Mouse (Mus musculus) embryonic facial prominence, embryonic 11.5 days (tissue): Measurements from ENCODE around the gene Tanc2. TPM values are rescaled to one million over a fixed set of nuclear protein-coding genes. Genes with fewer than 3 reads are reported as not detected.

Source experiments
- ATAC-seq: fragments of 200-750 bp; cut with Nextera tagmentation; replicated peaks from 2 replicates; pipeline ENCODE4 v1.8.0; 2017; ENCODE audit warnings: low read depth; ENCODE audit not compliant: insufficient number of reproducible peaks, low FRiP score, low TSS enrichment
- DNase-seq: peaks from one replicate; pipeline ENCODE4 v3.0.0-alpha.2; 2015; ENCODE audit warnings: low spot score
- H3K27ac ChIP-seq: fragments of 300-500 bp; sonication (generic); replicated peaks from 2 replicates; pipeline ENCODE4 v1.5.1; 2014; ENCODE audit warnings: mild to moderate bottlenecking, low read depth, low read length, control low read depth
- H3K27me3 ChIP-seq: fragments of 300-500 bp; sonication (generic); 2 replicates; pipeline ENCODE4 v1.6.1; 2014; ENCODE audit warnings: mild to moderate bottlenecking, low read length, moderate library complexity, mixed read lengths; ENCODE audit not compliant: control insufficient read depth, insufficient read depth
- H3K36me3 ChIP-seq: fragments of 300-500 bp; sonication (generic); replicated peaks from 2 replicates; pipeline ENCODE4 v1.6.1; 2014; ENCODE audit warnings: low read depth, mild to moderate bottlenecking, low read length, moderate library complexity, mixed read lengths; ENCODE audit not compliant: control insufficient read depth, insufficient read depth
- H3K4me1 ChIP-seq: fragments of 300-500 bp; sonication (generic); 2 replicates; pipeline ENCODE4 v1.6.1; 2014; ENCODE audit warnings: low read length, mixed read lengths; ENCODE audit not compliant: control insufficient read depth, insufficient read depth
- H3K4me2 ChIP-seq: fragments of 300-500 bp; sonication (generic); 2 replicates; pipeline ENCODE4 v1.6.1; 2014; ENCODE audit warnings: low read depth, mild to moderate bottlenecking, control low read depth, low read length, moderate library complexity
- H3K4me3 ChIP-seq: fragments of 300-500 bp; sonication (generic); 2 replicates; pipeline ENCODE4 v1.5.1; 2014; ENCODE audit warnings: low read depth, low read length, control low read depth
- H3K9ac ChIP-seq: fragments of 300-500 bp; sonication (generic); replicated peaks from 2 replicates; pipeline ENCODE4 v1.6.1; 2014; ENCODE audit warnings: mild to moderate bottlenecking, control low read depth, low read length
- H3K9me3 ChIP-seq: fragments of 300-500 bp; sonication (generic); replicated peaks from 2 replicates; pipeline ENCODE4 v1.6.1; 2016; ENCODE audit warnings: mild to moderate bottlenecking, low read length, inconsistent platforms, mixed read lengths; ENCODE audit not compliant: control insufficient read depth
- whole genome bisulfite sequencing: fragments of 180-500 bp; shearing (Covaris S2); extraction: QIAGEN DNeasy Blood & Tissue Kit; methylation state at CpG from one replicate; pipeline ENCODE4 v1.1.7; 2014; 5-methylcytosine and 5-hydroxymethylcytosine counted together
- polyA plus RNA-seq: library from polyadenylated mRNA; unstranded; fragments of >200 nt; fragmentation: Nextera tagmentation; extraction: Ambion mirVana; gene quantifications from 2 replicates; pipeline ENCODE4 v1.2.1, GENCODE M21; 2014

Gene Tanc2
- polyA plus RNA-seq, 1 experiment from 2014 or later, result 12.1 TPM

- Histone ChIP-seq H3K9me3 (no peaks in the 10 kb centered on the region), H3K36me3 (no peaks in the 10 kb centered on the region; the same call in 1 of the 2 replicates)
- WGBS, result 90% methylated on average over 2 of the region's 2 CpGs
Observed at GRCm38 (mm10) chr11:105920836-105921235, 331.1 kb downstream of the Tanc2 start.

GRCm38 (mm10) chr11:105921275-105921674, 331.5 kb downstream of the Tanc2 start:
- no peak for DNase-seq
- Histone ChIP-seq H3K27me3 (no peaks in the 10 kb centered on the region), H3K4me2 (no peak overlapping the region), H3K36me3 (no peaks in the 10 kb centered on the region; the same call in 1 of the 2 replicates), H3K4me1 (no peaks in the 10 kb centered on the region), H3K4me3 (no peak overlapping the region), H3K9me3 (no peaks in the 10 kb centered on the region), H3K9ac (no peak overlapping the region), H3K27ac (no peak overlapping the region)
- 90% methylated on average over 5 of the region's 5 CpGs for WGBS
- no peak for ATAC-seq

More at GRCm38 (mm10) chr11:105920836-105921235, 331.1 kb downstream of the Tanc2 start:
- no peak for DNase-seq
- H3K27me3 ChIP-seq, result no peaks in the 10 kb centered on the region
- H3K27ac ChIP-seq, result no peak overlapping the region
- no peak overlapping the region for H3K4me2 ChIP-seq
- H3K4me3 ChIP-seq, result no peak overlapping the region
- H3K9ac ChIP-seq, result no peak overlapping the region
- no peaks in the 10 kb centered on the region for H3K4me1 ChIP-seq
- no peak for ATAC-seq

GRCm38 (mm10) chr11:105922769-105923663, 333.2 kb downstream of the Tanc2 start:
- DNase-seq, result no peak
- no peak overlapping the region for H3K9ac ChIP-seq
- no peaks in the 10 kb centered on the region for H3K4me1 ChIP-seq
- H3K4me2 ChIP-seq, result no peak overlapping the region
- H3K27ac ChIP-seq, result no peak overlapping the region
- H3K4me3 ChIP-seq, result no peak overlapping the region
- 90% methylated on average over 20 of the region's 20 CpGs for WGBS
- no peak; the same call in 1 of the 2 replicates for ATAC-seq
- no peaks in the 10 kb centered on the region for H3K27me3 ChIP-seq
- no peaks in the 10 kb centered on the region; the same call in 1 of the 2 replicates for H3K36me3 ChIP-seq
- no peaks in the 10 kb centered on the region for H3K9me3 ChIP-seq

- Histone ChIP-seq H3K4me3 (no peak overlapping the region), H3K27ac (no peak overlapping the region), H3K27me3 (no peaks in the 10 kb centered on the region), H3K36me3 (no peaks in the 10 kb centered on the region; the same call in 1 of the 2 replicates), H3K4me2 (no peak overlapping the region), H3K9ac (0 out of 2 replicates have a peak overlapping the region, but pooled peaks have one; percentile 10), H3K9me3 (no peaks in the 10 kb centered on the region), H3K4me1 (no peaks in the 10 kb centered on the region)
- WGBS, result 61% methylated on average over 14 of the region's 14 CpGs
- ATAC-seq, result no peak; the same call in 1 of the 2 replicates
- peak; percentile 85 for DNase-seq
Observed at GRCm38 (mm10) chr11:105927065-105928030, 337.6 kb downstream of the Tanc2 start.

- Histone ChIP-seq H3K4me1 (no peaks in the 10 kb centered on the region), H3K4me3 (no peak overlapping the region), H3K36me3 (no peaks in the 10 kb centered on the region), H3K27me3 (no peaks in the 10 kb centered on the region), H3K4me2 (no peak overlapping the region), H3K9me3 (no peaks in the 10 kb centered on the region), H3K27ac (no peak overlapping the region), H3K9ac (no peak overlapping the region)
- 57% methylated on average over 5 of the region's 5 CpGs for WGBS
- DNase-seq, result no peak
- ATAC-seq, result no peak
Observed at GRCm38 (mm10) chr11:105928171-105928570, 338.4 kb downstream of the Tanc2 start.

- no peaks in the 10 kb centered on the region for H3K4me1 ChIP-seq
- H3K4me2 ChIP-seq, result no peak overlapping the region
- H3K36me3 ChIP-seq, result no peaks in the 10 kb centered on the region
- no peak overlapping the region for H3K4me3 ChIP-seq
- no peak overlapping the region for H3K9ac ChIP-seq
- no peaks in the 10 kb centered on the region for H3K27me3 ChIP-seq
- 93% methylated on average over 3 of the region's 3 CpGs for WGBS
- no peak overlapping the region for H3K27ac ChIP-seq
- H3K9me3 ChIP-seq, result no peaks in the 10 kb centered on the region
- ATAC-seq (no peak), DNase-seq (no peak)
Observed at GRCm38 (mm10) chr11:105931380-105931779, 341.6 kb downstream of the Tanc2 start.

GRCm38 (mm10) chr11:105933746-105934145, 344.0 kb downstream of the Tanc2 start:
- no peak overlapping the region for H3K4me2 ChIP-seq
- no peaks in the 10 kb centered on the region for H3K4me1 ChIP-seq
- DNase-seq, result no peak
- H3K27ac ChIP-seq, result no peak overlapping the region
- no peak for ATAC-seq
- H3K27me3 ChIP-seq, result no peaks in the 10 kb centered on the region
- H3K36me3 ChIP-seq, result no peaks in the 10 kb centered on the region
- H3K4me3 ChIP-seq, result no peak overlapping the region
- 78% methylated on average over 8 of the region's 8 CpGs for WGBS
- H3K9me3 ChIP-seq, result no peaks in the 10 kb centered on the region
- no peak overlapping the region for H3K9ac ChIP-seq
